Mouse (Mus musculus): ENCODE data around the gene Bco2.

- no peak for TF ChIP-seq CTCF (IDR thresholded peaks at IDR 0.05; ENCODE audit: low read depth)
- TF ChIP-seq EP300 (optimal IDR thresholded peaks at IDR 0.05) = no peak
Measured at GRCm38 (mm10) chr9:50533328-50533727, 21.7 kb downstream of the Bco2 start.

All from stomach, postnatal 0 days (tissue).